Mouse (Mus musculus): ENCODE measurements around the gene Ifngr2.

DNA sequence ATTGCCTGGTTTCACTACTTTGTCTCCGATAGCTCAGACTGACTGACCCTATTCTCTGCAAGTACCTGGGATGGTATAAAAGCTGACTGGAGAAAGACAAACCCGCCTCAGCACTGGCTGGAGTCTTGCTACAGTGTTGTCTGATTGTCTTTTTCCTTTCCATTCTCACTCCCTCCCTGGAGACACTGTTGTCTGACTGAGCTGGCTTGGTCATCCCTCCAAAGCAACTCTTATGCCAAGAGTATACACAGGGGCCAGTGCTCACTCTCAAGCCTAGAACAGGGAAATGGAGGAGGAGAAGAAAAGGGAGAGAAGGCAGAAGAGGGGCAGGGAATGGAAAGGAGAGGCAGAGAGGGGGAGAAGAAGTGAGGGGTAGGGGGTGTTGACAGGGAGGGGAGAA lies 14.4 kb upstream of the Ifngr2 start:
- TF ChIP-seq POLR2A (IDR thresholded peaks at IDR 0.05; ENCODE audit: insufficient read depth, low read length) (no peak), EP300 (IDR thresholded peaks at IDR 0.05; ENCODE audit: insufficient read depth, low read depth, low read length) (no peak), CTCF (IDR thresholded peaks at IDR 0.05; ENCODE audit: low read depth, low read length) (no peak)
